Mouse (Mus musculus) midbrain, postnatal 0 days (tissue): ENCODE data around the gene Kpnb1. TPM values are rescaled to one million over a fixed set of nuclear protein-coding genes. Genes with fewer than 3 reads are reported as not detected.
A peak's percentile ranks its signal among the peaks of the same experiment; 100 is the strongest.

Source experiments
- ATAC-seq: fragments of 200-750 bp; cut with Nextera tagmentation; 2 replicates; pipeline ENCODE4 v1.8.0; 2017; ENCODE audit warnings: moderate number of reproducible peaks, mild to moderate bottlenecking, moderate TSS enrichment, moderate library complexity; ENCODE audit not compliant: low FRiP score
- DNase-seq: peaks from one replicate; pipeline ENCODE4 v3.0.0-alpha.2; 2015; ENCODE audit warnings: low spot score
- H3K27ac ChIP-seq: fragments of 300-500 bp; sonication (generic); 2 replicates; pipeline ENCODE4 v1.5.1; 2014; ENCODE audit warnings: low read depth, mild to moderate bottlenecking, low read length, mixed read lengths
- H3K27me3 ChIP-seq: fragments of 300-500 bp; sonication (generic); 2 replicates; pipeline ENCODE4 v1.6.1; 2014; ENCODE audit warnings: low read length, control low read depth, mixed read lengths; ENCODE audit not compliant: insufficient read depth
- H3K36me3 ChIP-seq: fragments of 300-500 bp; sonication (generic); 2 replicates; pipeline ENCODE4 v1.6.1; 2014; ENCODE audit warnings: low read length, control low read depth, mixed read lengths; ENCODE audit not compliant: insufficient read depth
- H3K4me1 ChIP-seq: fragments of 300-500 bp; sonication (generic); 2 replicates; pipeline ENCODE4 v1.6.1; 2014; ENCODE audit warnings: mild to moderate bottlenecking, control low read depth, antibody characterized with exemption, low read length, mixed read lengths; ENCODE audit not compliant: insufficient read depth
- H3K4me2 ChIP-seq: fragments of 300-500 bp; sonication (generic); 2 replicates; pipeline ENCODE4 v1.6.1; 2014; ENCODE audit warnings: low read depth, mild to moderate bottlenecking, low read length, mixed read lengths; ENCODE audit not compliant: poor library complexity, severe bottlenecking
- H3K4me3 ChIP-seq: fragments of 300-500 bp; sonication (generic); 2 replicates; pipeline ENCODE4 v1.5.1; 2014; ENCODE audit warnings: low read depth, mild to moderate bottlenecking, low read length, moderate library complexity
- H3K9ac ChIP-seq: fragments of 300-500 bp; sonication (generic); replicated peaks from 2 replicates; pipeline ENCODE4 v1.6.1; 2014; ENCODE audit warnings: mild to moderate bottlenecking, low read length, moderate library complexity, mixed read lengths; ENCODE audit not compliant: poor library complexity, severe bottlenecking
- H3K9me3 ChIP-seq: fragments of 300-500 bp; sonication (generic); 2 replicates; pipeline ENCODE4 v1.6.1; 2016; ENCODE audit warnings: low read length, control low read depth
- CTCF ChIP-seq: IDR thresholded peaks from 2 replicates; pipeline ENCODE4 v1.5.1; 2016; ENCODE audit warnings: antibody characterized with exemption, mild to moderate bottlenecking
- WGBS: fragments of 180-500 bp; shearing (Covaris S2); extraction: QIAGEN DNeasy Blood & Tissue Kit; methylation state at CpG from one replicate; pipeline ENCODE4 v1.1.7; 2014; 5-methylcytosine and 5-hydroxymethylcytosine counted together
- microRNA-seq: library from miRNA; unstranded; fragments of <30 nt; microRNA quantifications from one replicate; pipeline ENCODE4, GENCODE M21; 2016; ENCODE audit warnings: borderline number of aligned reads
- polyA plus RNA-seq: library from polyadenylated mRNA; unstranded; fragments of >200 nt; fragmentation: Nextera tagmentation; extraction: Ambion mirVana; gene quantifications from 2 replicates; pipeline ENCODE4 v1.2.1, GENCODE M21; 2015
- total RNA-seq: library from RNA; depleted of rRNA; stranded (reverse); fragments of >200 nt; gene quantifications from 2 replicates; pipeline ENCODE4 v1.2.3, GENCODE M21; 2014; rRNA removed

The Kpnb1 gene
- total and polyA plus RNA-seq, 2 experiments from 2014 or later = 25.0 to 104 TPM

DNA sequence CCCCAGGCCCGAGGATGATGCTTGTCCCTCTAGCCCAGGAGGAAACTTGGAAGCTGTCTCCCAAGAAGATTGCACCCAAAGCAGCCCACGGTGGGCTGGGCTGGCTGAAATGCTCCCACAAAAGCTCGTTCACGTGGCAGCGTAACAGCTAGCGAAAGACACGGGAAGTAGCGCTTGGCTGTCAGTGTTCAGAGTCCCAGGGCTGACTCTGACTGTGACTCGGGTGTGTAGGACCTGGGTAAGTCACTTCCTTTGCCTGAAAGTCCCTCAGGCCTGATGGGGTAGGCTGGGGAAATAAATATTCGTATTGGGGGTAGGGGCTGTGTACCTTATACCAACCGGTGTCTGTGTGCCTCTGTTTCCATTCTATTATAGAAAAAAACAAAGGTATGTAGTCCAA lies 71.9 kb downstream of the Kpnb1 start:
- DNase-seq (no peak), ATAC-seq (no peak)
- Histone ChIP-seq H3K4me2 (no peak overlapping the region), H3K4me1 (peaks cover 6% of the 10 kb centered on the region; the same call in 1 of the 2 replicates), H3K4me3 (no peak overlapping the region), H3K27me3 (peaks cover 39% of the 10 kb centered on the region), H3K9me3 (no peaks in the 10 kb centered on the region), H3K9ac (no peak overlapping the region), H3K27ac (no peak overlapping the region), H3K36me3 (no peaks in the 10 kb centered on the region)
- no peak for TF ChIP-seq CTCF
- 11% methylated on average over 11 of the region's 11 CpGs for WGBS

GRCm38 (mm10) chr11:97114671-97115601 lies 72.7 kb downstream of the Kpnb1 start, which contains the start of gene Tbx21:
TSS of gene Tbx21 (minus strand) at chr11:97115331.
- DNase-seq (no peak), ATAC-seq (no peak)
- H3K4me2 ChIP-seq = peak within 1 kb of the TSS; percentile 61
- no peak for TF ChIP-seq CTCF
- H3K4me3 ChIP-seq = peak within 1 kb of the TSS; percentile 39
- H3K9ac ChIP-seq = 0 out of 2 replicates have a peak within 1 kb of the TSS, but pooled peaks have one; percentile 8
- H3K9me3 ChIP-seq = no peaks in the 10 kb centered on the region
- H3K27me3 ChIP-seq = peaks cover 39% of the 10 kb centered on the region
- no peak within 1 kb of the TSS for H3K27ac ChIP-seq
- peaks cover 6% of the 10 kb centered on the region; the same call in 1 of the 2 replicates for H3K4me1 ChIP-seq
- no peaks in the 10 kb centered on the region for H3K36me3 ChIP-seq
- under 1% methylated on average over 79 of the region's 87 CpGs for WGBS

DNA sequence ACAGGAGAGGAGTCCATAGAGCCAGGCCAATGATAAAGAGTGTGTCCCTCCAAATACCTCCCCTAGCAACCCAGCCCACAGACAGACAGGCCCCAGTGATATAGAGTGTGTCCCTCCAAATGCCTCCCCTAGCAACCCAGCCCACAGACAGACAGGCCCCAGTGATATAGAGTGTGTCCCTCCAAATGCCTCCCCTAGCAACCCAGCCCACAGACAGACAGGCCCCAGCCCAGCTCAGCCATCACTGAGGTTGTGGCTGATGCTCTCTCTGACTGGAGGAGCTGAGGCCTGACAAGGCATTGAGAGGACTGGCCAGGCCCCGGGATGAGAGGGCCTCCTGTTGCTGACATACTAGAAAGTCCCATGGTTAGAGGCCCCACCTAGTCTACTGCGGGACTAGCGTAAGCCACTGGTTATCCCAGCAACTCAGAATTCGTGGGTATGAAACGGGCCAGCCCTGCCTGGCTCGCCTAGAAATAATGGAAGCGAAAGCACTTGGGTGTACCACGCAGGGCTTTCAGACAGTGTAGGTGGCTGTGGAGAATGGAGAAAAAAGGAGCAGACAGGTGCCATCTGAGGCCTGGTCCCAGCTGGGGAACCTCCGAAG lies 75.1 kb downstream of the Kpnb1 start:
- no peak overlapping the region for H3K4me2 ChIP-seq
- no peak overlapping the region for H3K9ac ChIP-seq
- no peak for TF ChIP-seq CTCF
- peaks cover 36% of the 10 kb centered on the region for H3K27me3 ChIP-seq
- H3K9me3 ChIP-seq = no peaks in the 10 kb centered on the region
- no peak for DNase-seq
- H3K4me3 ChIP-seq = no peak overlapping the region
- H3K27ac ChIP-seq = no peak overlapping the region
- 84% methylated on average over 9 of the region's 9 CpGs for WGBS
- no peaks in the 10 kb centered on the region for H3K36me3 ChIP-seq
- H3K4me1 ChIP-seq = peaks cover 6% of the 10 kb centered on the region; the same call in 1 of the 2 replicates
- no peak for ATAC-seq

Small RNA genes lying within 50 kb of the gene (microRNA-seq; reads per million reads assigned to microRNA genes)
- gene Mir7235 = 1.0 reads per million

Other genes starting within 250 kb of the Kpnb1 start
- gene Pnpo, start 243.9 kb downstream of the Kpnb1 start, total RNA-seq = 26.9 and 28.6 TPM in 2 replicates
- 36.8 and 37.4 TPM in 2 replicates for gene Pnpo, start 243.9 kb downstream of the Kpnb1 start, polyA plus RNA-seq
- gene Sp2, start 204.9 kb downstream of the Kpnb1 start, total RNA-seq = 5.2 and 5.9 TPM in 2 replicates
- 13.4 and 13.7 TPM in 2 replicates for gene Sp2, start 204.9 kb downstream of the Kpnb1 start, polyA plus RNA-seq
- 0.33 and 1.1 TPM in 2 replicates for gene Sp6, start 174.5 kb downstream of the Kpnb1 start, total RNA-seq
- gene Sp6, start 174.5 kb downstream of the Kpnb1 start, polyA plus RNA-seq = 0.43 and 0.51 TPM in 2 replicates
- 19.6 and 22.3 TPM in 2 replicates for gene Scrn2, start 157.9 kb downstream of the Kpnb1 start, total RNA-seq
- gene Scrn2, start 157.9 kb downstream of the Kpnb1 start, polyA plus RNA-seq = 11.1 and 11.9 TPM in 2 replicates
- 1.4 and 2.7 TPM in 2 replicates for gene Lrrc46, start 146.5 kb downstream of the Kpnb1 start, total RNA-seq
- gene Lrrc46, start 146.5 kb downstream of the Kpnb1 start, polyA plus RNA-seq = 2.4 and 3.3 TPM in 2 replicates
- 42.1 and 67.7 TPM in 2 replicates for gene Mrpl10, start 146.3 kb downstream of the Kpnb1 start, total RNA-seq
- gene Mrpl10, start 146.3 kb downstream of the Kpnb1 start, polyA plus RNA-seq = 56.6 and 63.7 TPM in 2 replicates
- gene Osbpl7, start 137.3 kb downstream of the Kpnb1 start, total RNA-seq = 12.6 and 14.6 TPM in 2 replicates
- 10.7 and 13.9 TPM in 2 replicates for gene Osbpl7, start 137.3 kb downstream of the Kpnb1 start, polyA plus RNA-seq
- 0.11 and 0.24 TPM in 2 replicates for gene Tbx21, start 72.5 kb downstream of the Kpnb1 start, total RNA-seq
- 0.14 and 0.15 TPM in 2 replicates for gene Tbx21, start 72.5 kb downstream of the Kpnb1 start, polyA plus RNA-seq
- gene Tbkbp1, start 36.4 kb downstream of the Kpnb1 start, total RNA-seq = 43.9 and 45.3 TPM in 2 replicates
- gene Tbkbp1, start 36.4 kb downstream of the Kpnb1 start, polyA plus RNA-seq = 9.5 and 10.3 TPM in 2 replicates
- gene Npepps, start 92.8 kb upstream of the Kpnb1 start, total RNA-seq = 52.5 and 81.0 TPM in 2 replicates
- 97.8 and 109 TPM in 2 replicates for gene Npepps, start 92.8 kb upstream of the Kpnb1 start, polyA plus RNA-seq
- gene Mrpl45, start 127.8 kb upstream of the Kpnb1 start, total RNA-seq = 21.4 and 29.1 TPM in 2 replicates
- 33.0 and 36.0 TPM in 2 replicates for gene Mrpl45, start 127.8 kb upstream of the Kpnb1 start, polyA plus RNA-seq
- 0.57 and 0.71 TPM in 2 replicates for gene Gpr179, start 164.2 kb upstream of the Kpnb1 start, total RNA-seq
- gene Gpr179, start 164.2 kb upstream of the Kpnb1 start, polyA plus RNA-seq = 0.66 and 0.78 TPM in 2 replicates
- 54.9 and 60.4 TPM in 2 replicates for gene Socs7, start 174.7 kb upstream of the Kpnb1 start, total RNA-seq
- 6.9 and 7.4 TPM in 2 replicates for gene Socs7, start 174.7 kb upstream of the Kpnb1 start, polyA plus RNA-seq
- 80.2 and 80.9 TPM in 2 replicates for gene Arhgap23, start 227.7 kb upstream of the Kpnb1 start, total RNA-seq
- 9.2 and 9.6 TPM in 2 replicates for gene Arhgap23, start 227.7 kb upstream of the Kpnb1 start, polyA plus RNA-seq